Mouse (Mus musculus) 3134 (cell line): ENCODE measurements around the gene Prkcz.
A peak's percentile ranks its signal among the peaks of the same experiment; 100 is the strongest.

Experiments used
- DNase-seq: peaks from one replicate; pipeline ENCODE4 v3.0.0-alpha.2; 2011; ENCODE audit warnings: low spot score; ENCODE audit not compliant: insufficient read length; ENCODE audit errors: extremely low read depth

Prkcz gene

GRCm38 (mm10) chr4:155361303-155361791 lies at the start of gene Prkcz:
Prkcz (minus strand) TSS chr4:155361361.
- no peak for DNase-seq

- DNase-seq = no peak
Observed at GRCm38 (mm10) chr4:155409058-155409776, 48.1 kb upstream of the Prkcz start, which contains the start of gene Cfap74. Cfap74 (plus strand) TSS chr4:155409190.

DNA sequence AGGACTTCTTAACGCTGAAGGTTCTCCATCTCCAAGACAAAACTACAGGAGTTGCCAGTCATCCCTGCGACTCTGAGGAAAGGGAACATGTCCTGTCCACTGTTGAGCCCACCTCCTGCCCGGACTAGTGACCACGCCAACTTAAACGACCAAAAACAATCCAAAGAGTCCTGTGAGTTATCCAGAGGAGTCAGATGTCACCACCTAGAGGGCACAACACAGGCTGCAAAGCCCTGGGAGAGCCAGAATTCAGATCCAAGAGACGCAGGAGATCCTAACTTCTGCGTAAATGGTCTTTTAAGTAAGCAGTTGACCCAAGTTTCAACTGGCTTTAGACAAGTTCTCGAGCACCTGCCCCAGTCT lies 47.5 kb upstream of the Prkcz start:
- DNase-seq = no peak

DNA sequence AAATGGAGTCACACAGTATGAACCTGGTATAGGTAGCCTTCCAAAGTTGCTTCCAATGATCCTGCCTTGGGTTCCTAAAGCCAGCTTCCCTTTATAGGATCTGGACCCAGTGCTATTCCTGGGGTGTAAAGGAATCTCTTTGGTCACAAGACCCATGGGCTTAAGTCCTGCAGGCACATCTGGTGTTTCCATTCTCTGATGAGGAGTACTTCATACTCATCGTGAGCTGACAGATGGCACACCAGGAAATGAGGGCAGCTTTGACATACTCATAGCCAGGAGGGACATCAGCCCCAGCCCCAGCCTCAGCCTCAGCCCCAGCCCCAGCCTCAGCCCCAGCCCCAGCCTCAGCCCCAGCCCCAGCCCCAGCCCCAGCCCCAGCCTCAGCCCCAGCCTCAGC lies 41.3 kb upstream of the Prkcz start:
- no peak for DNase-seq

DNA sequence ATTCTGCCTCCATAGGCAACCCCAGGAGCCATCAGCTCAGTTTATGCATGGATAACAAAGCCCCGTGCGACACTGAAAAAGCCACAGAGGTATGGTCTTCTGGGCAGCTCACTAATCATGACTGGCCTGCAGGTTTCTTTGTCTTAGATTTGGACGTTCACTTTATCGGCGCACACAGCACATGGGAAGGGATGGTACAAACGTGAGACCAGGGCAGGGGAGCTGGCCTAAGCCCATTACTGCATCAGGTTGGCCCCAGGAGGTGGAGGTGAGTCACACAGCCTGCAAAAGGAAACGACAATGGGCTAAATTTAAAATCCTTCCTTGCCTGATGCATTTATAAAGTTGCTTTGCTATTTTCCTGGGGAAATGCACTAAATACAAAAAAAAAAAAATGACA lies 40.0 kb upstream of the Prkcz start:
- no peak for DNase-seq

- no peak for DNase-seq
Observed at GRCm38 (mm10) chr4:155398222-155398540, 37.0 kb upstream of the Prkcz start.

- peak; percentile 9 for DNase-seq
Observed at GRCm38 (mm10) chr4:155397511-155398221, 36.5 kb upstream of the Prkcz start, which contains the start of gene Gabrd. Gabrd (minus strand) TSS chr4:155398112.

- no peak for DNase-seq
Observed at GRCm38 (mm10) chr4:155396751-155397150, 35.6 kb upstream of the Prkcz start.

GRCm38 (mm10) chr4:155395471-155395870 lies 34.3 kb upstream of the Prkcz start:
- no peak for DNase-seq

DNA sequence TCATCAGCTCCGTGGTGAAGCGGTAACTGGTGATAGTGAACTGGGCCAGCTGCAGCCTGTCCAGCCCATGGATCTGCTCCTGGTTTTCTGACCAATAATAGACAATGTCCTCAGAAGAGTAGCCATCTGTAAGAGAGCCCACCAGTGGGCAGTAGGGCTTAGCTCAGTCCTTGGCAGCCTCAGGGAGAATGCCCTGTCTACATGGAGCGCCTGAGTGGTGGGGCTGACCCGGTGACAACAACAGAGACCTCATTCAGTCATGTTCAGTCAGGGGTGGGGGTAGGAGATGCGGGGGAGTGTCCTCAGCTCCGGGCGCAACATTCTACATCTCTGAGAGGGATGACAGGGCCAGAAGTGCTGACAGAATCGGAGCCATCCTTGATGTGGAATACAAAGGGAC lies 26.0 kb upstream of the Prkcz start:
- no peak for DNase-seq

DNA sequence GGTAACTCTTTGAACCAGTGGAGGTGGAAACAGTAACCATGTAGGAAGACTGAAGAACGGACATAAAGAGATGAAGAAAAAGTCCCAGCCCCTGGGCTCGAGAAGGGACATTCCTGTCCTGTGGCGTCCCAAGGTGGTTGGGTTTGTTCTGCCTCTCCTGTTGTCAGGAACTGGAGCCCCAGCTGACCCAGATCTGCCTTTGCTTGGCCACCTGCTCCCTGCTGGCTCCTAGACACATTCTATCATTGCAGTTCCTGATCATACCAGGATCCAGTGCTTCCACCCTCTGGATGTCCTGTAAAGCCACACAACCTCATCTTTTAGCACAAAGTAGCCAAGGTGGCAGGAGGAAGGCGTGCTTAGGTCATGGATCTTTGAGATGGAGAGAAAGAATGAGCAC lies 22.2 kb upstream of the Prkcz start:
- no peak for DNase-seq

GRCm38 (mm10) chr4:155382752-155383151 lies 21.6 kb upstream of the Prkcz start:
- no peak for DNase-seq

GRCm38 (mm10) chr4:155381974-155382373 lies 20.8 kb upstream of the Prkcz start:
- no peak for DNase-seq

- DNase-seq = no peak
Observed at GRCm38 (mm10) chr4:155371797-155372735, 10.9 kb upstream of the Prkcz start.

DNA sequence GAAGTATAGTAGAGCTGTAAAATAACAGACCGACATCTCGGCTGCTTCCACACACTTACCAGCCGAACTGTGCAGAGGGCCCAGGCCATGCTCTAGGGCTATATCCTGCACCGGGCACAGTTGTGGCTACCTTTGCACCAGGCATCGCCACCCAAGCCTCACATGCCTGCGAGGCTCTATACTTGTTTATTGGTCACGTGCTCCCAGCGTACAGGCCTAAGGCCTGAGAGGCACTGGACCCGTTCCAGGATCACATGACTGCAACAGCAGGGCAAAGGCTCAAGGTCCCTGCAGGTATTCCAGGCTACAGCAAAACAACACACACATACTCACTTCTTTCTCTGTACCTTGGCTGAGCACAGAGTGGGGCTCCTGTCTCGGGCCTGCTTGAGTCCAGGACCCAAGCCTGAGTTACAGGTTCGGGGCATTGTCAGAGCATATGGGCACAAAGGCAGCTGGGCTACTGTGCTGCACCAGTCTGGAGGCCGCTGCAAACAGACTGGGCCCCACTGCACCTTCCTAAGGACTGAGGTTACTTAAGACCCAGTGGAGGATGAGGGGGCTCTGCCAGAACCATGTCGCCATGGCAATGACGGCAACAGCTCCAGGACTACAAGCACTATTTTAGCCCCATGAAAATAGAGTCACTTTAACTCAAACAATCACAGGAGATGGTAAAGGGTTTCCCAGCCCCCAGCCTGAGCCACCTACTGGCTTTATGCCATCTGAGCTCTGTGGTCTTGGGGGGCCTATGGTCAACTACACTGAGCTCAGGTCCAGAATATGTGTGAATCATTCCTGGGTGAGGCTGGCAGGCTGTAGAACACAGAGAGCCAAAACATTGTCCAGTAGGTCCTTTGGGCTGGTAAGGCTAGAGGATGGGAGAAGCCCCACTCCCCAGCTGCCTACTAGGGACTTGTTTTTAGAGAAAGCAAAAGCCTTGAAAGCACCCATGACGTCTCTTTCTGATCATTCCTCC lies 9.9 kb upstream of the Prkcz start:
- DNase-seq = no peak

DNA sequence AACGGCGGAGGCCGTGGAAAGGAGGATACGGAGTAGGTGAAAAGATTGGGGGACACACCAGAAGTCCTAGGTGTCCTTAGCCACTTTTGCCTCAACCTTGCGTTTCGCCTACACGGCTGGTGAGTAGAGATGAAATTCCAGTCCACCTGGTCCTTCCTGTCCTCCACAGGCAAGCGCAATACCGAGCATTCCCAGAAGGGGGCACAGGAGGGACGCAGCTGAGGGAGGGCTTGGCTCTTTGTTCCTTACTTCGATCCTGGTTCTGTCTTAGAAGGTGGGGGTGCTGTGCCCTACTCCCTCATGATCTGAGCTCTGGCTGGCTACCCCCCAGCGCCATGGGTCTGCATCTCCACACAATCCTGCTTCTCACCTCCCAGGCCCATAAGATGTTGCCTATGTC lies 7.5 kb upstream of the Prkcz start:
- DNase-seq = peak; percentile 15

GRCm38 (mm10) chr4:155367739-155368138 lies 6.6 kb upstream of the Prkcz start:
- no peak for DNase-seq

GRCm38 (mm10) chr4:155366784-155367183 lies 5.6 kb upstream of the Prkcz start:
- no peak for DNase-seq

DNA sequence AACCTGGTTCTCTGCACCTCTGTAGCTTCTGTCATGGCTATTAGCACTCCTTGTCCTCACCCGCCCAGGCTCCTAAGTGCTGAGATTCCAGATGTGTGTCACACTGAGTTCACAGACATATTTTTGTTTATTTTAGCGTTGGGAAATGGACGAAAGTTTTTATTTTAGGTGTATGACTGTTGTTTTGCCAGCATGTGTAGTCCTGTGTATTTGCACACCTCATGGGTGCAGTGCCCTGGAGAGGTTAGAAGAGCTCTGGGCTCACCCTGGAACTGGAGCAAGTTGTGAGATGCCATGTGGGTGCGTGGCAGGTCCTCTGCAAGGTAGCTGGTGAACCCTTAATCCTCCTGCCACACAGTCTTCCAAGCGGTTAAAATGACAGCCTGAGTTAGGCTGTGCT lies 1.3 kb upstream of the Prkcz start:
- no peak for DNase-seq

DNA sequence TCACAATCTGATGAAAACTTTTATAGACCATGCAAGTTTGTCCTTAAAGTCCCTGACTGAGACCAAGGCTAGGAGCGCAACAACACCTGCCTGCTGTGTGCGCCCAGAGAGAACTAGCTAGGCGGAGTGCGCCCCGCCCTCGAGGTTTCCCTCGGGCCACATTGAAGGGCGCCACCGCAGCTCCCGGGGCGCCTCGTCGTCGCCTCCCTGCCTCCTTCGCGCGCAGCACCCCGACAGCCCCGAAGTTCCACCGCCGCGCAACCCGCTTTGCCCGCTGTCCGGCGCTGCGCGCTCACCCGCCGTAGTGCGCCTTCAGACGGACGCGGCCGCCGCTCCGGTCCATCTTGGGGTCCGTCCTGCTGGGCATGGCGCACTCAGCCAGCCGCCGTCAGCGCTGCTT lies 305 bp downstream of the Prkcz start:
- DNase-seq = no peak
